Mouse (Mus musculus): Measurements from ENCODE around the gene Parp1. TPM values are rescaled to one million over a fixed set of nuclear protein-coding genes. Genes with fewer than 3 reads are reported as not detected.
"Not testable (repeated sequence)": the region's sequence is repeated elsewhere in the genome, so short reads cannot be mapped to it uniquely, and the experiment has no call there.

Parp1 gene
- polyA plus RNA-seq, 1 experiment from 2014 or later: 137 TPM

- ATAC-seq (ENCODE audit: insufficient number of reproducible peaks, insufficient read depth, low FRiP score, low TSS enrichment, low read depth): no peak
- 76% methylated on average over 4 of the region's 4 CpGs for WGBS
- peaks cover 52% of the 10 kb centered on the region for H3K36me3 ChIP-seq
Measured at GRCm38 (mm10) chr1:180604579-180604978, 35.9 kb downstream of the Parp1 start.

GRCm38 (mm10) chr1:180606106-180606505 lies 37.4 kb downstream of the Parp1 start:
- no peak overlapping the region for H3K4me2 ChIP-seq
- 75% methylated on average over 3 of the region's 3 CpGs for WGBS
- H3K4me3 ChIP-seq: no peak overlapping the region
- no peaks in the 10 kb centered on the region for H3K9me3 ChIP-seq
- ATAC-seq (ENCODE audit: insufficient number of reproducible peaks, insufficient read depth, low FRiP score, low TSS enrichment, low read depth): no peak
- H3K36me3 ChIP-seq: peaks cover 38% of the 10 kb centered on the region
- no peaks in the 10 kb centered on the region for H3K4me1 ChIP-seq
- no peaks in the 10 kb centered on the region for H3K27me3 ChIP-seq
- no peak overlapping the region for H3K9ac ChIP-seq
- H3K27ac ChIP-seq: no peak overlapping the region

More at GRCm38 (mm10) chr1:180604579-180604978, 35.9 kb downstream of the Parp1 start:
- no peaks in the 10 kb centered on the region for H3K9me3 ChIP-seq
- no peak overlapping the region for H3K4me3 ChIP-seq
- H3K4me2 ChIP-seq: no peak overlapping the region
- H3K9ac ChIP-seq: no peak overlapping the region
- H3K4me1 ChIP-seq: no peaks in the 10 kb centered on the region
- no peaks in the 10 kb centered on the region for H3K27me3 ChIP-seq
- H3K27ac ChIP-seq: no peak overlapping the region

GRCm38 (mm10) chr1:180606796-180607577 lies 38.3 kb downstream of the Parp1 start:
- WGBS: 79% methylated on average over 10 of the region's 10 CpGs
- H3K9me3 ChIP-seq: peaks cover 3% of the 10 kb centered on the region; the same call in 1 of the 2 replicates
- no peak overlapping the region for H3K4me3 ChIP-seq
- H3K27me3 ChIP-seq: no peaks in the 10 kb centered on the region
- ATAC-seq (ENCODE audit: insufficient number of reproducible peaks, insufficient read depth, low FRiP score, low TSS enrichment, low read depth): no peak
- H3K27ac ChIP-seq: no peak overlapping the region
- no peak overlapping the region for H3K9ac ChIP-seq
- H3K4me1 ChIP-seq: no peaks in the 10 kb centered on the region
- peaks cover 29% of the 10 kb centered on the region for H3K36me3 ChIP-seq
- no peak overlapping the region for H3K4me2 ChIP-seq

GRCm38 (mm10) chr1:180607578-180607879 lies 38.8 kb downstream of the Parp1 start:
- 92% methylated on average over 2 of the region's 2 CpGs for WGBS
- H3K4me3 ChIP-seq: no peak overlapping the region
- no peak overlapping the region for H3K4me2 ChIP-seq
- no peaks in the 10 kb centered on the region for H3K4me1 ChIP-seq
- peaks cover 24% of the 10 kb centered on the region for H3K36me3 ChIP-seq
- H3K27ac ChIP-seq: no peak overlapping the region
- H3K9ac ChIP-seq: no peak overlapping the region
- H3K9me3 ChIP-seq: peaks cover 3% of the 10 kb centered on the region; the same call in 1 of the 2 replicates
- no peak for ATAC-seq (ENCODE audit: insufficient number of reproducible peaks, insufficient read depth, low FRiP score, low TSS enrichment, low read depth)
- no peaks in the 10 kb centered on the region for H3K27me3 ChIP-seq

GRCm38 (mm10) chr1:180611842-180612241 lies 43.1 kb downstream of the Parp1 start:
- not testable (repeated sequence) for H3K4me1 ChIP-seq; H3K9me3 ChIP-seq; H3K4me2 ChIP-seq; H3K27ac ChIP-seq; H3K36me3 ChIP-seq; H3K4me3 ChIP-seq; H3K27me3 ChIP-seq; ATAC-seq (ENCODE audit: insufficient number of reproducible peaks, insufficient read depth, low FRiP score, low TSS enrichment, low read depth); H3K9ac ChIP-seq
- WGBS: 94% methylated on average over 11 of the region's 14 CpGs

- Histone ChIP-seq H3K4me2 (no peak overlapping the region), H3K27me3 (no peaks in the 10 kb centered on the region), H3K27ac (no peak overlapping the region), H3K36me3 (no peaks in the 10 kb centered on the region), H3K9ac (no peak overlapping the region), H3K4me1 (no peaks in the 10 kb centered on the region), H3K4me3 (no peak overlapping the region), H3K9me3 (peaks cover 2% of the 10 kb centered on the region; the same call in 1 of the 2 replicates)
- no peak for ATAC-seq (ENCODE audit: insufficient number of reproducible peaks, insufficient read depth, low FRiP score, low TSS enrichment, low read depth)
- 93% methylated on average over 3 of the region's 3 CpGs for WGBS
Measured at GRCm38 (mm10) chr1:180616762-180617161, 48.0 kb downstream of the Parp1 start.

- Histone ChIP-seq H3K9ac (no peak overlapping the region), H3K4me2 (no peak overlapping the region), H3K27me3 (no peaks in the 10 kb centered on the region), H3K27ac (no peak overlapping the region), H3K4me3 (no peak overlapping the region), H3K9me3 (0 out of 2 replicates have a peak, but pooled peaks cover 3% of the 10 kb centered on the region), H3K36me3 (no peaks in the 10 kb centered on the region), H3K4me1 (no peaks in the 10 kb centered on the region)
- no peak for ATAC-seq (ENCODE audit: insufficient number of reproducible peaks, insufficient read depth, low FRiP score, low TSS enrichment, low read depth)
- WGBS: 85% methylated on average over 4 of the region's 4 CpGs
Measured at GRCm38 (mm10) chr1:180622389-180622788, 53.7 kb downstream of the Parp1 start.

- Histone ChIP-seq H3K4me3 (no peak overlapping the region), H3K9me3 (0 out of 2 replicates have a peak, but pooled peaks cover 3% of the 10 kb centered on the region), H3K9ac (no peak overlapping the region), H3K4me1 (no peaks in the 10 kb centered on the region), H3K27ac (no peak overlapping the region), H3K27me3 (no peaks in the 10 kb centered on the region), H3K36me3 (no peaks in the 10 kb centered on the region), H3K4me2 (no peak overlapping the region)
- 90% methylated on average over 2 of the region's 2 CpGs for WGBS
- ATAC-seq (ENCODE audit: insufficient number of reproducible peaks, insufficient read depth, low FRiP score, low TSS enrichment, low read depth): no peak
Measured at GRCm38 (mm10) chr1:180623911-180624310, 55.2 kb downstream of the Parp1 start.

GRCm38 (mm10) chr1:180626141-180626540 lies 57.4 kb downstream of the Parp1 start:
- ATAC-seq (ENCODE audit: insufficient number of reproducible peaks, insufficient read depth, low FRiP score, low TSS enrichment, low read depth): no peak

GRCm38 (mm10) chr1:180637796-180638195 lies 69.1 kb downstream of the Parp1 start:
- H3K27me3 ChIP-seq; H3K4me3 ChIP-seq; H3K4me2 ChIP-seq; H3K9ac ChIP-seq; H3K9me3 ChIP-seq; H3K27ac ChIP-seq; H3K36me3 ChIP-seq; ATAC-seq (ENCODE audit: insufficient number of reproducible peaks, insufficient read depth, low FRiP score, low TSS enrichment, low read depth): not testable (repeated sequence)
- 89% methylated on average over 2 of the region's 2 CpGs for WGBS
- H3K4me1 ChIP-seq: peaks cover 24% of the 10 kb centered on the region

More at GRCm38 (mm10) chr1:180626141-180626540, 57.4 kb downstream of the Parp1 start:
- H3K4me1 ChIP-seq: no peaks in the 10 kb centered on the region
- H3K36me3 ChIP-seq: no peaks in the 10 kb centered on the region
- no peak overlapping the region for H3K4me2 ChIP-seq
- H3K4me3 ChIP-seq: no peak overlapping the region
- H3K9me3 ChIP-seq: 0 out of 2 replicates have a peak, but pooled peaks cover 3% of the 10 kb centered on the region
- no peak overlapping the region for H3K27ac ChIP-seq
- no peaks in the 10 kb centered on the region for H3K27me3 ChIP-seq
- 77% methylated on average over 2 of the region's 2 CpGs for WGBS
- H3K9ac ChIP-seq: no peak overlapping the region

GRCm38 (mm10) chr1:180639416-180640401 lies 71.0 kb downstream of the Parp1 start:
- H3K36me3 ChIP-seq: peaks cover 7% of the 10 kb centered on the region
- peak overlapping the region; percentile 95; the same call in 1 of the 2 replicates for H3K27ac ChIP-seq
- peak overlapping the region; percentile 80 for H3K4me2 ChIP-seq
- H3K4me1 ChIP-seq: peaks cover 24% of the 10 kb centered on the region
- peak overlapping the region; percentile 95 for H3K9ac ChIP-seq
- no peaks in the 10 kb centered on the region for H3K9me3 ChIP-seq
- 38% methylated on average over 10 of the region's 10 CpGs for WGBS
- H3K4me3 ChIP-seq: peak overlapping the region; percentile 97
- ATAC-seq (ENCODE audit: insufficient number of reproducible peaks, insufficient read depth, low FRiP score, low TSS enrichment, low read depth): no peak
- no peaks in the 10 kb centered on the region for H3K27me3 ChIP-seq

Measured in embryonic facial prominence, embryonic 13.5 days (tissue).